Mouse (Mus musculus): ENCODE data around the gene Ackr2.

DNA sequence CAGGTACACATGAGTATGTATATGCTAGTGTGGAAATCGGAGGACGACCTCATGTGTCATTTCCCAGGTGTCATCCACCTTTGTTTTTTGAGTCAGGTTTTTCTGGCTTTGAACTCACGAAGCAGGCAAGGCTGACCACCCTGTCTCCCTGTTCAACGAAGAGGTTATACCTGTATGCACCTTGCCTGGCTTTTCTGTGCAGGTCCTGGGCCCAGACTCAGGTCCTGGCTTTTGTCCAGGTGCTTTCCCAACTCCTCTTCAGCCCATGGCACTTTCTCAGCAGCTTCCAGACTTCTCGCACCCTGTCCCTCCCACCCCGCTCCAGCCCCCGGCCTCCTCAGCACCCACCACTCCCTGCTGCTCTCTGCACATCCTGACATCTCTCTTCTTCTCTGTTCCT is 13.0 kb downstream of the Ackr2 start:
- TF ChIP-seq CTCF (IDR thresholded peaks at IDR 0.05) (no peak), EP300 (IDR thresholded peaks at IDR 0.05) (no peak)
